Mouse (Mus musculus): ENCODE measurements at regions not wholly inside any gene's neighbourhood (a gene's known extent, or its start where the extent isn't known, plus 50 kb on each side); places are given as distances from the start of the nearest gene placed in this dataset.

DNA sequence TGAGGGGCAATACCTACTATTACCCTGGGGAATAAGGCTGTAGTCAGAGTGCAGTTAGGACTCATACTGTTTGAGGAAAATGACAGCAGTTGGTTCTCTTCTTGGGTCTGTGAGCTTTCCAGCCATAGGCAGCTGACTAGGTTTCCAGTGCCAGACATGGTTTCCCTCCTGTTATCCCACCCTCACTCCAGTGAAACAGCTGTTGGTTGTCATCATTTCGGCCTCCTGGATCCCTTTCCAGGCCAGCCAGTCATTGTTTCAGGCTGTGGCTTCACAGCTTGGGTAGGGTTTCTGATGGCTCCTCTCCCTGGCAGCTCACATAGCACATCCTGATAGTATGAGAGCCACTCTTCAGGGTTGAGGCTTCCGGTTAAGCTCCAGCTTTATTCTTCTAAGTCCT lies 79.9 kb upstream of the Lyplal1 start:
- TF ChIP-seq POLR2A (IDR thresholded peaks at IDR 0.05; ENCODE audit: borderline replicate concordance, insufficient read depth, low read length) (no peak), CTCF (IDR thresholded peaks at IDR 0.05; ENCODE audit: borderline replicate concordance, insufficient read depth, low read depth, low read length) (no peak)

Data from cerebellum, adult 2 months (tissue).